Mouse (Mus musculus): ENCODE data around the gene Sept11.

Sept11 gene

GRCm38 (mm10) chr5:93183311-93183710, 90.1 kb downstream of the Sept11 start:
- DNase-seq = no peak

DNA sequence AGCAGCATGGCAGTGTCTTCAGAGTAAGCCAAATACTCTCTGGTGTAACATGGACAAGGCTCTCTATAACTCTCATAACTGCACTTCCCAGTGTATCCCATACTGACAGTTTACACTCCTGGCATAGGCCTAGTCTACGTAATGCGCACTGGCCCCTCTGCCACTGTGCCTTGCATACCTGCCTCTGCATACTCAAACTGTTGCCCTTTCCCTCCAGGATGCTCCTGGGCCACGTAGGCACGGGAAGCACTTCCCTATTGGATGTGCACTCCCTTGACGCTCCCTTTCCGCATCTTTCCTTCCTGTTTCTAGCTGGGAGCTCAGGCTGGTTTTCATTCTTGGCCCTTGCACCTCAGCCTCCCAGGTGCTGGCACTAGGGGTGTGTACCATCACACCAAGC, 91.3 kb downstream of the Sept11 start:
- no peak for DNase-seq

DNA sequence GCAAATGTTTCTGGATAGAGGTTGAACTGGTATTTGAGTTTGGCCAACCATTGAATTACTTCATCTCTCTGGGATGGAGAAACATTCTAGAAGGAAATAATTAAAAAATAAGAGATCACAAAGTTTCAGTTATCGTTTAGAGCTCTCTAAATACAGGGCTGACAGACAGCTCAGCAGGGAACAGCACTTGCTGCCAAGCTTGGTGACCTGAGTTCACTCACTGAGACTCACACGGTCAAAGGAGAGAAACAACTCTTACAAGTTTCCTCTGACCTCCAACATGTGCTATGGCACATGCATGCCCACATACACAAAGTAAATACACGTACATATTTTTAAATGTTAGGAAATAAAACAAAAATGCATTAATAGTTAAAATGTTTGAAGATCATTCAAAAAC, 96.4 kb downstream of the Sept11 start:
- no peak for DNase-seq

GRCm38 (mm10) chr5:93190428-93190827, 97.2 kb downstream of the Sept11 start:
- no peak for DNase-seq

GRCm38 (mm10) chr5:93198232-93198631, 105.0 kb downstream of the Sept11 start:
- no peak for DNase-seq

DNA sequence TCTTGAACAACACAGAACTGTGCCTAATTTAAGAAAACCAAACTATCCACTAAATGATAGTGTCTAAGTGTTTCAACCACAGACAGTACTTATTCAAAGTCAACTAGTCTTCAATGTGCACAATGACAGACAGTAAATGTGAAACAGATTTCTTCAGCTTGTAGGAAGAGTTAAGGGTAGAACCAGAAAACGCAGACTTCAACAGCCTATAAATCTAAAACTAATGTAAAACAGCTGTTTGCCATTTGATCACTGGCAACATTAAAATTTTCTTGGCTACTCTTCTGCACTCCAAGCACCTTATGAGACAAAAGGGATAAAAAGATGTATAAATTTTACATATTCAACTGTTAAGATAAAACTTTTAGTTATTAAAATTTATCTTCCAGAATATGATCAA, 107.9 kb downstream of the Sept11 start:
- no peak for DNase-seq

GRCm38 (mm10) chr5:93205371-93206108, 112.3 kb downstream of the Sept11 start:
- peak; percentile 80 for DNase-seq

- peak; percentile 96 for DNase-seq
Observed at GRCm38 (mm10) chr5:93206109-93207005, 113.1 kb downstream of the Sept11 start, which contains the start of the genes Ccni and 2010109A12Rik. Gene Ccni, minus strand, starts transcription at chr5:93206495. Gene 2010109A12Rik, plus strand, starts transcription at chr5:93206518.

DNA sequence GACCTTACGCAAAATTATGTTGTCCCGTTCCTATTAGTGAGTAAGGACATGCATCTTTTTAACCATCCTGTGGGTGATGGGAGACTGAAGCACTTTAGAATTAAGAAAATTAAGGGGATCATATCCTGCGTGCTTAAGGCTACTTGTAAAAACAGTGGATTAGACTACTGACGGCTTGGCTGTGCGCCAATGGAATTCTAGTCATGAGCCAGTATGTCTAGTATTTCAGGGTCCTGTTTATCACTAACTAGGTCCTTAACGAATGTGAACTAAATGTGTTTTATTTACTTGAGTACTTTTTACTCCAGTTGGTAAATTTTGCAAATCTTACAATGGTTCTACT, 113.7 kb downstream of the Sept11 start:
- DNase-seq = no peak

- no peak for DNase-seq
Observed at GRCm38 (mm10) chr5:93207555-93207954, 114.3 kb downstream of the Sept11 start.

- DNase-seq = no peak
Observed at GRCm38 (mm10) chr5:93218375-93218774, 125.1 kb downstream of the Sept11 start.

GRCm38 (mm10) chr5:93221661-93222060, 128.4 kb downstream of the Sept11 start:
- no peak for DNase-seq

DNA sequence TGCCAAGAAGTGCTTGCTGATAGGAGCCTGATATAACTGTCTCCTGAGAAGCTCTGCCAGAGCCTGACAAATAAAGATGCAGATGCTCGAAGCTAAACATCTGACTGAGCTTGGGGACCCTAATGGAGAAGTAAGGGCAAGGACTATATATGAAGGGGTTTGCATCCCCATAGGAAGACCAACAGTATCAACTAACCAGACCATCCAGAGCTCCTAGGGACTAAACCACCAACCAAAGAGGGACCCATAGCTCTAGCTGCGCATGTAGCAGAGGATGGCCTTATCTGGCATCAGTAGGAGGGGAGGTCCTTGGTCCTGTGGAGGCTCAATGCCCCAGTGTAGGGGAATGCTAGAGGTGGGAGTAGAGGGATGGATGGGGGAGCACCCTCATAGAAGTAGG, 131.3 kb downstream of the Sept11 start:
- no peak for DNase-seq
